Mouse (Mus musculus): ENCODE results near the gene Nars2.

DNA sequence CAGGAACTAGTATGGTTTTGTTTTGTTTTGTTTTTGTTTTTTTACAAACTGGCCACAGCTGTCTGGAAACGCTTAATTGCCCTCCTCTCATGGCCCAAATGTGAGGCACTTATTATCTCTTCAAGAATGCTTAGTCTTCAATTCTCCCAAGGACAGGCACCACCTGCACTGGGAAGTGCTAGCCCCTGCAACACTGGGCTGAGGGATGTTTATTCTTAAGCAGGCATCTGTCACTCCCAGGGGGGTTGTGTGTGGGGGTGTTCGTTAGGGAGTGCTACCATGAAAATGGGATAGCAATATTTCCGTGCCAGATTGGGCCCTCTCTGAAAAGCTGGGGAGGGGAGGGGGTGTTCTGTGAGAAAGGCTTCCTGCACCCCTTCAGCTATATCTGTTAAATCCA, 15.9 kb downstream of the Nars2 start:
- no peak for TF ChIP-seq POLR2A (IDR thresholded peaks at IDR 0.05; ENCODE audit: borderline replicate concordance, control insufficient read depth, low read depth, low read length)
- no peak for TF ChIP-seq CTCF (IDR thresholded peaks at IDR 0.05; ENCODE audit: control insufficient read depth, insufficient read depth, low read length)
